Mouse (Mus musculus) limb, embryonic 11.5 days (tissue): ENCODE measurements at regions not wholly inside any gene's neighbourhood (a gene's known extent, or its start where the extent isn't known, plus 50 kb on each side); places are given as distances from the start of the nearest gene placed in this dataset.

ENCODE experiments used
- ATAC-seq: fragments of 200-750 bp; cut with Nextera tagmentation; 2 replicates; pipeline ENCODE4 v1.8.0; 2017; ENCODE audit warnings: low read depth; ENCODE audit not compliant: insufficient number of reproducible peaks, low FRiP score, low TSS enrichment
- DNase-seq: peaks from one replicate; pipeline ENCODE4 v3.0.0-alpha.2; 2015; ENCODE audit warnings: low spot score
- H3K27ac ChIP-seq: fragments of 300-500 bp; sonication (generic); replicated peaks from 2 replicates; pipeline ENCODE4 v1.5.1; 2014; ENCODE audit warnings: low read depth, mild to moderate bottlenecking, low read length
- H3K27me3 ChIP-seq: fragments of 300-500 bp; sonication (generic); 2 replicates; pipeline ENCODE4 v1.6.1; 2014; ENCODE audit warnings: mild to moderate bottlenecking, low read length, mixed read lengths; ENCODE audit not compliant: control insufficient read depth, insufficient read depth
- H3K36me3 ChIP-seq: fragments of 300-500 bp; sonication (generic); 2 replicates; pipeline ENCODE4 v1.6.1; 2014; ENCODE audit warnings: mild to moderate bottlenecking, low read length, moderate library complexity, mixed read lengths; ENCODE audit not compliant: control insufficient read depth, insufficient read depth
- H3K4me1 ChIP-seq: fragments of 300-500 bp; sonication (generic); 2 replicates; pipeline ENCODE4 v1.6.1; 2014; ENCODE audit warnings: low read length, mixed read lengths; ENCODE audit not compliant: control insufficient read depth, insufficient read depth
- H3K4me2 ChIP-seq: fragments of 300-500 bp; sonication (generic); 2 replicates; pipeline ENCODE4 v1.6.1; 2014; ENCODE audit warnings: low read depth, mild to moderate bottlenecking, moderate library complexity; ENCODE audit not compliant: severe bottlenecking
- H3K4me3 ChIP-seq: fragments of 300-500 bp; sonication (generic); 2 replicates; pipeline ENCODE4 v1.5.1; 2014; ENCODE audit warnings: low read depth, low read length
- H3K9ac ChIP-seq: fragments of 300-500 bp; sonication (generic); 2 replicates; pipeline ENCODE4 v1.6.1; 2014; ENCODE audit warnings: mild to moderate bottlenecking, low read length
- H3K9me3 ChIP-seq: fragments of 300-500 bp; sonication (generic); 2 replicates; pipeline ENCODE4 v1.6.1; 2016; ENCODE audit warnings: low read length; ENCODE audit not compliant: control insufficient read depth
- WGBS: fragments of 180-500 bp; shearing (Covaris S2); extraction: QIAGEN DNeasy Blood & Tissue Kit; methylation state at CpG from one replicate; pipeline ENCODE4 v1.1.7; 2014; 5-methylcytosine and 5-hydroxymethylcytosine counted together

DNA sequence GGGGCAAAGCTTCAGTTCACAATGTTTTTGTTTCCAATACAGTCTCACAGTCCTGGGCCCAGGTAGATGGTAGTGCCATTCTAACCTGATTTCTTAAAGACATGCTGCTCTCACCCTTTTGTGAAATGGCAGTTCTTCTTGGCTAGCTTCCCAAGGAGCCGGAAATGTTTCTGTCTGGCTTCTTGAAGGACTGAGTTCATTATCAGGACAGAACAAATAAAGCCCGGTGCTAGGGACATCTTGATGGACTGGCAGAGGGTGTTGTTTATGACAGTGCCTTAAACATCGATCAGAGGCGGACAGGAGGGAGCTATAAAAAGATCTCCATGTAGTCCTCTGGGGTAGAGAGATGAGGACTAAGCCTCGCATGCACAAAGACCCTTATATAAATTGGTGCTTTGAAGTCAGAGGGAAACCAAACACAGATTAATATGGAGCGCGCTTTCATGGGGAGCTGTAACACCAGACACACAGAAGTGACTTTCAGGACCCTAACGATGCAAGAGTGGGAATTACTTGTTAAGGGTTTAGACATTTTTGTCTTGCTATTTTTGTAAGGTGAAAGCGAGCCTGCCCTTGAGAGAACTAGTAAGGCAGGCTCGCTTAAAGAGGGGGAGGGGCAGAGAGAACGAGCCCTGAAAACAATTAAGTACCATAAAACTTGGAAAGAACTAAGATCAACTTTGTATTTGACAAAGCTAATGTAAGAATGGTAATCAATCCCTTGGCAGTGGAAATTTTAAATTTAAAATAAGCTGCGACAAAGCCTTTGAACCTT lies 96.2 kb downstream of the Fzd1 start:
- Histone ChIP-seq H3K4me1 (peaks cover 5% of the 10 kb centered on the region; the same call in 1 of the 2 replicates), H3K27me3 (no peaks in the 10 kb centered on the region), H3K27ac (no peak overlapping the region), H3K9me3 (no peaks in the 10 kb centered on the region), H3K36me3 (no peaks in the 10 kb centered on the region), H3K9ac (no peak overlapping the region), H3K4me3 (no peak overlapping the region), H3K4me2 (peak overlapping the region; percentile 8; the same call in 1 of the 2 replicates)
- no peak for ATAC-seq
- no peak for DNase-seq
- 29% methylated on average over 12 of the region's 12 CpGs for WGBS

DNA sequence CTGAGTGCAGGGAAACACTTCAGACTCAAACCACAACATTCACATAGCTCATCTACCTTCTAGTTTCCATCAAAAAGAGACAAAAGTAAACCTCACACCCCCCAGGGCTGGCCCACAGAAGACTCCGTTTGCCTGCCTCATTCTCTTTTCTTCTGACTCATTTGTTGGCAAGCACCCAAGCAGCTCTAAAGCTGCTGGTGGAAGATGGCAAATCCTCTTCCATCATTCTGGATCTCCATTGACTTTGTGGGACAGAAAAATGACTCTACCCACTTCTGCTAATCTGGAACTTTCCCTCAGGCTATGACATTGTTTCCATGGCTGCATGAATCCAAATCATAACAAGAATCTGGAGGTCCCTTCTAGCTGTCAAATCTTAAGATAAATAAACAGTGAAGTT lies 99.9 kb downstream of the Fzd1 start:
- no peak for ATAC-seq
- Histone ChIP-seq H3K9ac (no peak overlapping the region), H3K27ac (no peak overlapping the region), H3K4me3 (no peak overlapping the region), H3K4me2 (no peak overlapping the region), H3K27me3 (no peaks in the 10 kb centered on the region), H3K4me1 (peaks cover 5% of the 10 kb centered on the region; the same call in 1 of the 2 replicates), H3K9me3 (no peaks in the 10 kb centered on the region), H3K36me3 (no peaks in the 10 kb centered on the region)
- 76% methylated on average over 1 of the region's 1 CpGs for WGBS
- no peak for DNase-seq

DNA sequence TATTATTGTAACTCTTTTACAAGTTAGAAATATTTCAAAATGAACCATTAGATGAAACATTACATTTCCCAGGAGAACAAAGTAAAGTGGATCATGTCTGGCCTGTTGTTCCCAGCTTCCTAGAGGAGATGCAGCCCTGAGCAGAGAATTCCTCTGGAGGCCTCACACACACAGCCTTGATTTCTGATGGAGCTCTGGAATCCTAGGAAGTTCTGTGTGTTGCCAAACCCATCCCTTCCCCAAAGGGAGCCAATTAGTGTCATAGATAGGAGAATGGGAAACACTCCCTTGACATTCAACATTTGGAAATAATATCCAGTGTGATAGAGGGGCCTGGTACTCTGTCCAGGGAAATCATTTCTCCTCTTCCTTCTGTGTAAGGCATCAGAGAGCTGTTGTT lies 103.6 kb downstream of the Fzd1 start:
- Histone ChIP-seq H3K9ac (no peak overlapping the region), H3K36me3 (no peaks in the 10 kb centered on the region), H3K27me3 (no peaks in the 10 kb centered on the region), H3K4me3 (no peak overlapping the region), H3K4me2 (no peak overlapping the region), H3K9me3 (no peaks in the 10 kb centered on the region), H3K4me1 (0 out of 2 replicates have a peak, but pooled peaks cover 5% of the 10 kb centered on the region), H3K27ac (no peak overlapping the region)
- no peak for ATAC-seq
- no peak for DNase-seq

GRCm38 (mm10) chr5:4651167-4651955 lies 106.5 kb downstream of the Fzd1 start:
- no peak for DNase-seq
- Histone ChIP-seq H3K36me3 (no peaks in the 10 kb centered on the region), H3K4me1 (0 out of 2 replicates have a peak, but pooled peaks cover 5% of the 10 kb centered on the region), H3K4me3 (no peak overlapping the region), H3K9me3 (no peaks in the 10 kb centered on the region), H3K4me2 (no peak overlapping the region), H3K27me3 (no peaks in the 10 kb centered on the region), H3K9ac (no peak overlapping the region), H3K27ac (no peak overlapping the region)
- WGBS, result 83% methylated on average over 6 of the region's 6 CpGs
- no peak for ATAC-seq

DNA sequence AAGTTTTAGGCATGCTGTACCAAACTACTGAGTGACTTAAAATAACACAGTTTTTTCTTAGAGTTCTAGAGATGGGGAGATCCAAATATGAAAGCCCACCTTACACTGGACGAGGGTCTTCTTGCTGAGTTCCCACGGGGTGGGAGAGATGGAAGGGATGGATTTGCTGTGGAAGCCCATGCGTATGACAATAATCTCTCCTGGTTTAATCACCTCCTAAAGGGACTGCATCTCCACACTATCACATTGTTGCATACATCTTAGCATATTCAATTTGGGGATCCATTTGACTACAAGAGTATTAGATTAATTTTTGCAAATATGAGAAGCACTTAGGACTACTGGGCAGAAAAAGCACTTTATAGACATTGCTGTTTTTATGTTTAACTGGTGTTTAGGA lies 107.1 kb downstream of the Fzd1 start:
- Histone ChIP-seq H3K36me3 (no peaks in the 10 kb centered on the region), H3K9me3 (no peaks in the 10 kb centered on the region), H3K4me2 (no peak overlapping the region), H3K27ac (no peak overlapping the region), H3K9ac (no peak overlapping the region), H3K4me3 (no peak overlapping the region), H3K4me1 (0 out of 2 replicates have a peak, but pooled peaks cover 5% of the 10 kb centered on the region), H3K27me3 (no peaks in the 10 kb centered on the region)
- no peak for DNase-seq
- ATAC-seq, result no peak
- 88% methylated on average over 3 of the region's 3 CpGs for WGBS

DNA sequence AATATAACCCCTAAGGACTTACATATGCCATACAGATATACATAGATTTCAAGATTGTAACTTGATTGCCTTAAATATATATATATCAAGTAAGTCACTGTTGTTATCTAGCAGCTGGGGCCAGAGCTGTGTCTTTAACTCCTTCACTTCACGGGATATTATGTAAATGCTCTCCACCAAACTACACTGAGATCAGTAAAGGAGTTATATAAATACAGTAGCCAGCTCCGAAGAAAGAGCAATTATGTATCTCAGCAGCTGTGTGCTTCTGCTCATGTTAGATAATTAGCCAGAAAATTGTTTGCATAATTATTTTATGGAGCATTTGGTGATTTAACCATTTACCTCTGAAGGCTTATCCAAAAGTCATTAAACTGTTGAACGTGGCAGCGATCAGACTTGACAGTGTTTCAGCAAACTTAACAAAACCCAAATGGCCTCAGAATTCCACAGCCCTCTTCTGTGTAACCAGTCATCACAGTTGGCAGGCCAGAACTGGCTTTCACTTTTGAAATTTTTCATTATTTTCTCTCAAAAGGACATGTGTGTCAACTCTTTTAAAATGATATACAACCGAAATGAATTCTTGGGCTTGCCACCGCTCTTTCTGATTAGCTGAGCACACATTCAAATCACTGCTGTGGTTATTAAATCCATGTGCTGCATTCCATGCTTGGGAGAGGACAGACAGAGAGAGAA lies 107.8 kb downstream of the Fzd1 start:
- Histone ChIP-seq H3K4me3 (no peak overlapping the region), H3K27ac (no peak overlapping the region), H3K36me3 (no peaks in the 10 kb centered on the region), H3K9me3 (no peaks in the 10 kb centered on the region), H3K4me2 (no peak overlapping the region), H3K4me1 (0 out of 2 replicates have a peak, but pooled peaks cover 5% of the 10 kb centered on the region), H3K27me3 (no peaks in the 10 kb centered on the region), H3K9ac (no peak overlapping the region)
- ATAC-seq (no peak), DNase-seq (no peak)
- whole genome bisulfite sequencing, result 37% methylated on average over 6 of the region's 6 CpGs

DNA sequence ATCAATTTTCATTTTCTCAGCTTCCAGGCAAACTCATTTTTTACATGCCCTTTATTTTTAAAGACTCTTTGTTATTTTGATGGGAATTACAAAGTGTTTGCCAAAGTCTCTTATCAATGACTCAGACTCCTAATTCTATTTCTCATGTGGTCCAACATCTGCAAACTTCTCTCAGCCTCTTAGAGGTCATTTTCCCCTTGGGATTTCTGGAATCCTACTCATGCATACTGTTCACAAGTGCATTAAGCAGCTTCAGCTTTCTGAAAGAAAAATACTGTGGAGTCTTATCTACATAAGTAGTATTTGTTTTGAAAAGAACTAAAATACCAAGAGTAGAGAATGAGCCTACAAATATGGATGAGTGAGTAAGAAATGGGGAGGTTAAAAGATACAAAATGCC lies 116.8 kb downstream of the Fzd1 start:
- Histone ChIP-seq H3K27ac (no peak overlapping the region), H3K9ac (no peak overlapping the region), H3K4me3 (no peak overlapping the region), H3K4me2 (no peak overlapping the region), H3K4me1 (no peaks in the 10 kb centered on the region), H3K27me3 (no peaks in the 10 kb centered on the region), H3K36me3 (no peaks in the 10 kb centered on the region), H3K9me3 (no peaks in the 10 kb centered on the region)
- no peak for DNase-seq
- no peak for ATAC-seq

GRCm38 (mm10) chr5:4633763-4634162 lies 124.1 kb downstream of the Fzd1 start:
- Histone ChIP-seq H3K27ac (no peak overlapping the region), H3K9ac (no peak overlapping the region), H3K4me3 (no peak overlapping the region), H3K36me3 (no peaks in the 10 kb centered on the region), H3K4me1 (no peaks in the 10 kb centered on the region), H3K9me3 (no peaks in the 10 kb centered on the region), H3K4me2 (no peak overlapping the region), H3K27me3 (no peaks in the 10 kb centered on the region)
- no peak for DNase-seq
- ATAC-seq, result no peak
- 75% methylated on average over 3 of the region's 3 CpGs for WGBS
